8 mouse cellular contexts compared by ENCODE assay signal in genomic region chr6:93757353-93758087, GRCm38 (mm10).
A peak's percentile ranks its signal among the peaks of the same experiment; 100 is the strongest.
DNase-seq lines count a peak whose midpoint lies in the region; ATAC-seq lines count a peak whose summit lies in the region.

No protein-coding gene starts in this region.

- no peak overlapping the region for H3K9ac ChIP-seq in intestine, embryonic 14.5 days (ENCODE audit: low read length)

- peak; percentile 94 for ATAC-seq in intestine, embryonic 14.5 days (replicated peaks; ENCODE audit: low FRiP score, low TSS enrichment, low read depth)

- no peaks in the 10 kb centered on the region for H3K27me3 ChIP-seq in intestine, embryonic 14.5 days (replicated peaks; ENCODE audit: control insufficient read depth, insufficient read depth, low read length)

- H3K4me2 ChIP-seq in intestine, embryonic 14.5 days (ENCODE audit: low read length), result 0 out of 2 replicates have a peak overlapping the region, but pooled peaks have one; percentile 9

- H3K27ac ChIP-seq in intestine, embryonic 14.5 days (ENCODE audit: low read depth), result no peak overlapping the region; the same call in 1 of the 2 replicates

- 32% methylated on average over 11 of the region's 11 CpGs for WGBS in intestine, embryonic 14.5 days

- DNase-seq in adrenal gland, adult 8-10 months, result peak; percentile 77
- peak; percentile 92 for DNase-seq in embryo, embryonic 10.5 days (ENCODE audit: low spot score)
- DNase-seq in gastrocnemius, postnatal 25 days, result peak; percentile 81
- DNase-seq in intestine, embryonic 14.5 days (ENCODE audit: low spot score), result peak; percentile 76
- peak; percentile 65 to 81 for DNase-seq in left cerebral cortex, adult 8-10 months (ENCODE audit: low spot score in 2 of 2)
- DNase-seq in lung, postnatal 4 days, result peak; percentile 85 to 86
- peak; percentile 83 for DNase-seq in right cerebral cortex, postnatal 25 days
- DNase-seq in natural killer cell, adult 2 months (ENCODE audit: low spot score in 2 of 2), result no peak

- H3K4me3 ChIP-seq in intestine, embryonic 14.5 days (ENCODE audit: low read depth, low read length), result no peak overlapping the region

- H3K4me1 ChIP-seq in intestine, embryonic 14.5 days (replicated peaks; ENCODE audit: control insufficient read depth, insufficient read depth, low read length), result no peaks in the 10 kb centered on the region; the same call in 1 of the 2 replicates

- H3K36me3 ChIP-seq in intestine, embryonic 14.5 days (ENCODE audit: control insufficient read depth, insufficient read depth, low read length), result 0 out of 2 replicates have a peak, but pooled peaks cover 5% of the 10 kb centered on the region

- no peaks in the 10 kb centered on the region for H3K9me3 ChIP-seq in intestine, embryonic 14.5 days (ENCODE audit: control insufficient read depth, low read length)

Comparison
In these comparisons a context has a peak if more than half of its experiments do, and no peak if none do; other contexts are left out.
1. DNase-seq: peak in adrenal gland, adult 8-10 months (single experiment), embryo, embryonic 10.5 days (single experiment), gastrocnemius, postnatal 25 days (single experiment), intestine, embryonic 14.5 days (single experiment), left cerebral cortex, adult 8-10 months (2 of 2), lung, postnatal 4 days (2 of 2) and right cerebral cortex, postnatal 25 days (single experiment); none in natural killer cell, adult 2 months (0 of 2).